Mouse (Mus musculus) liver, postnatal 0 days (tissue): Measurements from ENCODE around the gene Atp6v0e.

ENCODE experiments used
- CTCF ChIP-seq: sonication (generic); IDR thresholded peaks from 2 replicates; pipeline ENCODE4 v1.5.1; 2016; ENCODE audit warnings: antibody characterized with exemption, low read depth
- EP300 ChIP-seq: IDR thresholded peaks from 2 replicates; pipeline ENCODE4 v1.6.1; 2016; ENCODE audit warnings: antibody characterized with exemption, low read depth, mild to moderate bottlenecking

DNA sequence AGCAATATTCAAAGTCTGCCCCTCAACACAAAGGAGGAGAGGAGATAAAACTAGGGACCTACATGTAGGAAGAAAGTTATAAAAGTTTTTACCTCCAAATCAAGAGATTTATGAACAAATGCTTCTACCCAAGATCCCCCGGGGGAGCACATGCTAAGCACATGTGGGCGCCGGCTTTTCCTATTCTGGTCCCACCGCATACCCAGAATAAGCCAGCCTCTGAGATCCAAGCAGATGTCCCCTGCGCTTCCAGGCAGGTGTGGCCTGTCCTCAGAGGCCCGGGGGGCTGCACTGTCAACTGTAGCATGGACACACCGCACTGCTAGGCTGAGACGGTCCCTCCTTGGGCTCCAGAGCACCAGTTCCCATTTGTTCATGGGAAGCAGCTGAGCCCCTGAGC, 19.6 kb upstream of the Atp6v0e start:
- TF ChIP-seq CTCF (no peak), EP300 (no peak)
